Mouse (Mus musculus) stomach, postnatal 0 days (tissue): Measurements from ENCODE around the gene Ptma. TPM values are rescaled to one million over a fixed set of nuclear protein-coding genes. Genes with fewer than 3 reads are reported as not detected.

Experiments
- ATAC-seq: fragments of 200-750 bp; cut with Nextera tagmentation; 2 replicates; pipeline ENCODE4 v1.8.0; 2017; ENCODE audit not compliant: low FRiP score, low TSS enrichment
- DNase-seq: peaks from one replicate; pipeline ENCODE4 v3.0.0-alpha.2; 2016; ENCODE audit warnings: low spot score
- H3K27ac ChIP-seq: fragments of 300-500 bp; sonication (generic); replicated peaks from 2 replicates; pipeline ENCODE4 v1.5.1; 2014; ENCODE audit warnings: mild to moderate bottlenecking, control low read depth
- H3K27me3 ChIP-seq: fragments of 300-500 bp; sonication (generic); 2 replicates; pipeline ENCODE4 v1.6.1; 2014; ENCODE audit warnings: low read length; ENCODE audit not compliant: control insufficient read depth, insufficient read depth
- H3K36me3 ChIP-seq: fragments of 300-500 bp; sonication (generic); 2 replicates; pipeline ENCODE4 v1.6.1; 2014; ENCODE audit warnings: low read length, mixed read lengths; ENCODE audit not compliant: control insufficient read depth, insufficient read depth
- H3K4me1 ChIP-seq: fragments of 300-500 bp; sonication (generic); replicated peaks from 2 replicates; pipeline ENCODE4 v1.6.1; 2014; ENCODE audit warnings: antibody characterized with exemption; ENCODE audit not compliant: control insufficient read depth, insufficient read depth
- H3K4me2 ChIP-seq: fragments of 300-500 bp; sonication (generic); replicated peaks from 2 replicates; pipeline ENCODE4 v1.6.1; 2014; ENCODE audit warnings: low read depth, mild to moderate bottlenecking, control low read depth, moderate library complexity
- H3K4me3 ChIP-seq: fragments of 300-500 bp; sonication (generic); 2 replicates; pipeline ENCODE4 v1.5.1; 2014; ENCODE audit warnings: low read depth, low read length, control low read depth
- H3K9ac ChIP-seq: fragments of 300-500 bp; sonication (generic); 2 replicates; pipeline ENCODE4 v1.6.1; 2014; ENCODE audit warnings: mild to moderate bottlenecking, low read length, control low read depth, mixed read lengths
- H3K9me3 ChIP-seq: fragments of 300-500 bp; sonication (generic); 2 replicates; pipeline ENCODE4 v1.6.1; 2016; ENCODE audit warnings: low read length; ENCODE audit not compliant: control insufficient read depth
- CTCF ChIP-seq: IDR thresholded peaks from 2 replicates; pipeline ENCODE4 v1.5.1; 2016; ENCODE audit warnings: antibody characterized with exemption, low read depth, mild to moderate bottlenecking, moderate library complexity
- EP300 ChIP-seq: optimal IDR thresholded peaks from 2 replicates; pipeline ENCODE3; 2016; ENCODE audit warnings: antibody characterized with exemption
- WGBS: fragments of 180-500 bp; shearing (Covaris S2); extraction: QIAGEN DNeasy Blood & Tissue Kit; methylation state at CpG from one replicate; pipeline ENCODE4 v1.1.7; 2014; 5-methylcytosine and 5-hydroxymethylcytosine counted together
- polyA plus RNA-seq: library from polyadenylated mRNA; unstranded; fragments of >200 nt; fragmentation: Nextera tagmentation; extraction: Ambion mirVana; gene quantifications from 2 replicates; pipeline ENCODE4 v1.2.1, GENCODE M21; 2015

Gene Ptma
- polyA plus RNA-seq, 1 experiment from 2014 or later: 1,585 TPM

GRCm38 (mm10) chr1:86528571-86529180 lies 2.1 kb downstream of the Ptma start:
- Histone ChIP-seq H3K36me3 (peaks cover 9% of the 10 kb centered on the region; the same call in 1 of the 2 replicates), H3K4me1 (peaks cover 8% of the 10 kb centered on the region; the same call in 1 of the 2 replicates), H3K27me3 (no peaks in the 10 kb centered on the region), H3K4me2 (peak overlapping the region; percentile 82), H3K9ac (peak overlapping the region; percentile 100), H3K9me3 (no peaks in the 10 kb centered on the region), H3K4me3 (peak overlapping the region; percentile 98), H3K27ac (peak overlapping the region; percentile 97)
- DNase-seq (peak; percentile 88), ATAC-seq (peak; percentile 13; the same call in 1 of the 2 replicates)
- TF ChIP-seq CTCF (peak; percentile 62), EP300 (no peak)
- WGBS: under 1% methylated on average over 15 of the region's 15 CpGs

- Histone ChIP-seq H3K4me1 (peaks cover 6% of the 10 kb centered on the region; the same call in 1 of the 2 replicates), H3K4me3 (peak overlapping the region; percentile 98), H3K4me2 (peak overlapping the region; percentile 82), H3K27me3 (no peaks in the 10 kb centered on the region), H3K9ac (no peak overlapping the region), H3K36me3 (peaks cover 9% of the 10 kb centered on the region; the same call in 1 of the 2 replicates), H3K27ac (no peak overlapping the region), H3K9me3 (no peaks in the 10 kb centered on the region)
- ATAC-seq (no peak), DNase-seq (no peak)
- 11% methylated on average over 4 of the region's 4 CpGs for WGBS
- no peak for TF ChIP-seq EP300
- no peak for TF ChIP-seq CTCF
Observed at GRCm38 (mm10) chr1:86529590-86529989, 3.1 kb downstream of the Ptma start.

GRCm38 (mm10) chr1:86530871-86531546 lies 4.5 kb downstream of the Ptma start:
- Histone ChIP-seq H3K27ac (0 out of 2 replicates have a peak overlapping the region, but pooled peaks have one; percentile 53), H3K9ac (no peak overlapping the region), H3K4me2 (no peak overlapping the region), H3K9me3 (no peaks in the 10 kb centered on the region), H3K27me3 (no peaks in the 10 kb centered on the region), H3K4me3 (no peak overlapping the region), H3K4me1 (peaks cover 4% of the 10 kb centered on the region; the same call in 1 of the 2 replicates), H3K36me3 (peaks cover 9% of the 10 kb centered on the region; the same call in 1 of the 2 replicates)
- 23% methylated on average over 4 of the region's 4 CpGs for WGBS
- no peak for ATAC-seq
- TF ChIP-seq CTCF: no peak
- no peak for TF ChIP-seq EP300
- DNase-seq: no peak

GRCm38 (mm10) chr1:86531547-86532321 lies 5.2 kb downstream of the Ptma start:
- no peaks in the 10 kb centered on the region for H3K9me3 ChIP-seq
- H3K27ac ChIP-seq: peak overlapping the region; percentile 56; the same call in 1 of the 2 replicates
- TF ChIP-seq CTCF (no peak), EP300 (no peak)
- no peak overlapping the region for H3K4me3 ChIP-seq
- WGBS: 15% methylated on average over 13 of the region's 13 CpGs
- peaks cover 4% of the 10 kb centered on the region; the same call in 1 of the 2 replicates for H3K4me1 ChIP-seq
- ATAC-seq (no peak; the same call in 1 of the 2 replicates), DNase-seq (peak; percentile 30)
- H3K36me3 ChIP-seq: peaks cover 9% of the 10 kb centered on the region; the same call in 1 of the 2 replicates
- no peaks in the 10 kb centered on the region for H3K27me3 ChIP-seq
- no peak overlapping the region for H3K4me2 ChIP-seq
- H3K9ac ChIP-seq: no peak overlapping the region

- WGBS: 26% methylated on average over 11 of the region's 11 CpGs
- peaks cover 4% of the 10 kb centered on the region; the same call in 1 of the 2 replicates for H3K4me1 ChIP-seq
- H3K4me2 ChIP-seq: no peak overlapping the region
- DNase-seq (peak; percentile 92), ATAC-seq (peak; percentile 22)
- H3K4me3 ChIP-seq: no peak overlapping the region
- peaks cover 9% of the 10 kb centered on the region; the same call in 1 of the 2 replicates for H3K36me3 ChIP-seq
- 0 out of 2 replicates have a peak overlapping the region, but pooled peaks have one; percentile 56 for H3K27ac ChIP-seq
- H3K27me3 ChIP-seq: no peaks in the 10 kb centered on the region
- TF ChIP-seq EP300 (peak; percentile 40), CTCF (peak; percentile 96)
- H3K9me3 ChIP-seq: no peaks in the 10 kb centered on the region
- no peak overlapping the region for H3K9ac ChIP-seq
Observed at GRCm38 (mm10) chr1:86532362-86533051, 6.0 kb downstream of the Ptma start.
